Mouse (Mus musculus): ENCODE measurements at regions not wholly inside any gene's neighbourhood (a gene's known extent, or its start where the extent isn't known, plus 50 kb on each side); places are given as distances from the start of the nearest gene placed in this dataset.
A peak's percentile ranks its signal among the peaks of the same experiment; 100 is the strongest.

GRCm38 (mm10) chr9:90701180-90701765, 430.7 kb upstream of the Tbc1d2b start:
- no peak overlapping the region for H3K4me3 ChIP-seq
- ATAC-seq (ENCODE audit: low FRiP score, low read depth), result no peak
- WGBS, result 61% methylated on average over 4 of the region's 4 CpGs
- H3K36me3 ChIP-seq, result no peaks in the 10 kb centered on the region
- no peaks in the 10 kb centered on the region for H3K9me3 ChIP-seq
- H3K4me1 ChIP-seq, result no peaks in the 10 kb centered on the region
- H3K4me2 ChIP-seq (replicated peaks), result no peak overlapping the region
- H3K27me3 ChIP-seq, result no peaks in the 10 kb centered on the region
- H3K27ac ChIP-seq, result no peak overlapping the region
- no peak overlapping the region for H3K9ac ChIP-seq

- no peak for ATAC-seq (ENCODE audit: low FRiP score, low read depth)
- H3K4me1 ChIP-seq, result no peaks in the 10 kb centered on the region
- no peaks in the 10 kb centered on the region for H3K9me3 ChIP-seq
- no peaks in the 10 kb centered on the region for H3K27me3 ChIP-seq
- no peak overlapping the region for H3K4me3 ChIP-seq
- WGBS, result 58% methylated on average over 2 of the region's 2 CpGs
- H3K36me3 ChIP-seq, result no peaks in the 10 kb centered on the region
- H3K9ac ChIP-seq, result no peak overlapping the region
- no peak overlapping the region for H3K27ac ChIP-seq
- H3K4me2 ChIP-seq (replicated peaks), result no peak overlapping the region
These were observed 443.1 kb upstream of the Tbc1d2b start for GRCm38 (mm10) chr9:90713685-90714084.

- H3K4me2 ChIP-seq (replicated peaks), result no peak overlapping the region
- no peak overlapping the region for H3K27ac ChIP-seq
- no peak for ATAC-seq (ENCODE audit: low FRiP score, low read depth)
- H3K9ac ChIP-seq, result no peak overlapping the region
- H3K9me3 ChIP-seq, result no peaks in the 10 kb centered on the region
- H3K4me1 ChIP-seq, result no peaks in the 10 kb centered on the region
- no peaks in the 10 kb centered on the region for H3K27me3 ChIP-seq
- H3K36me3 ChIP-seq, result no peaks in the 10 kb centered on the region
- WGBS, result 85% methylated on average over 4 of the region's 4 CpGs
- no peak overlapping the region for H3K4me3 ChIP-seq
These were observed 460.8 kb upstream of the Tbc1d2b start for GRCm38 (mm10) chr9:90731450-90731849.

- ATAC-seq (ENCODE audit: low FRiP score, low read depth), result no peak
These were observed 486.6 kb upstream of the Tbc1d2b start for GRCm38 (mm10) chr9:90757175-90757574.

GRCm38 (mm10) chr9:90774296-90774695, 503.7 kb upstream of the Tbc1d2b start:
- Histone ChIP-seq H3K27me3 (no peaks in the 10 kb centered on the region), H3K4me2 (replicated peaks) (no peak overlapping the region), H3K4me3 (no peak overlapping the region), H3K9me3 (no peaks in the 10 kb centered on the region), H3K27ac (no peak overlapping the region), H3K36me3 (no peaks in the 10 kb centered on the region), H3K9ac (no peak overlapping the region), H3K4me1 (no peaks in the 10 kb centered on the region)
- no peak for ATAC-seq (ENCODE audit: low FRiP score, low read depth)
- 33% methylated on average over 1 of the region's 1 CpGs for WGBS

More at GRCm38 (mm10) chr9:90757175-90757574, 486.6 kb upstream of the Tbc1d2b start:
- Histone ChIP-seq H3K4me3 (no peak overlapping the region), H3K9ac (no peak overlapping the region), H3K27ac (no peak overlapping the region), H3K4me2 (replicated peaks) (no peak overlapping the region), H3K27me3 (no peaks in the 10 kb centered on the region), H3K9me3 (no peaks in the 10 kb centered on the region), H3K36me3 (no peaks in the 10 kb centered on the region), H3K4me1 (no peaks in the 10 kb centered on the region)
- WGBS, result 65% methylated on average over 3 of the region's 3 CpGs

GRCm38 (mm10) chr9:90789545-90789944, 518.9 kb upstream of the Tbc1d2b start:
- Histone ChIP-seq H3K27ac (no peak overlapping the region), H3K36me3 (no peaks in the 10 kb centered on the region), H3K27me3 (no peaks in the 10 kb centered on the region), H3K4me3 (no peak overlapping the region), H3K9me3 (no peaks in the 10 kb centered on the region), H3K4me1 (no peaks in the 10 kb centered on the region), H3K4me2 (replicated peaks) (no peak overlapping the region), H3K9ac (no peak overlapping the region)
- ATAC-seq (ENCODE audit: low FRiP score, low read depth), result no peak

GRCm38 (mm10) chr9:90791871-90792270, 521.3 kb upstream of the Tbc1d2b start:
- Histone ChIP-seq H3K4me1 (no peaks in the 10 kb centered on the region), H3K4me2 (replicated peaks) (no peak overlapping the region), H3K9ac (no peak overlapping the region), H3K27me3 (no peaks in the 10 kb centered on the region), H3K4me3 (no peak overlapping the region), H3K36me3 (no peaks in the 10 kb centered on the region), H3K27ac (no peak overlapping the region), H3K9me3 (no peaks in the 10 kb centered on the region)
- no peak for ATAC-seq (ENCODE audit: low FRiP score, low read depth)
- WGBS, result 59% methylated on average over 2 of the region's 2 CpGs

GRCm38 (mm10) chr9:90816844-90817243, 545.4 kb upstream of the Zic4 start:
- Histone ChIP-seq H3K9ac (no peak overlapping the region), H3K9me3 (no peaks in the 10 kb centered on the region), H3K4me1 (no peaks in the 10 kb centered on the region), H3K27me3 (no peaks in the 10 kb centered on the region), H3K36me3 (no peaks in the 10 kb centered on the region), H3K27ac (no peak overlapping the region), H3K4me2 (replicated peaks) (no peak overlapping the region), H3K4me3 (no peak overlapping the region)
- 65% methylated on average over 4 of the region's 4 CpGs for WGBS
- no peak for ATAC-seq (ENCODE audit: low FRiP score, low read depth)

- H3K9me3 ChIP-seq, result no peaks in the 10 kb centered on the region
- no peak overlapping the region for H3K27ac ChIP-seq
- H3K4me2 ChIP-seq (replicated peaks), result 0 out of 2 replicates have a peak overlapping the region, but pooled peaks have one; percentile 7
- WGBS, result 59% methylated on average over 4 of the region's 4 CpGs
- H3K4me3 ChIP-seq, result no peak overlapping the region
- no peaks in the 10 kb centered on the region for H3K27me3 ChIP-seq
- no peaks in the 10 kb centered on the region for H3K36me3 ChIP-seq
- no peaks in the 10 kb centered on the region for H3K4me1 ChIP-seq
- no peak overlapping the region for H3K9ac ChIP-seq
- ATAC-seq (ENCODE audit: low FRiP score, low read depth), result no peak
These were observed 538.5 kb upstream of the Zic4 start for GRCm38 (mm10) chr9:90823574-90824280.

- H3K27me3 ChIP-seq, result no peaks in the 10 kb centered on the region
- H3K9me3 ChIP-seq, result no peaks in the 10 kb centered on the region
- no peak for ATAC-seq (ENCODE audit: low FRiP score, low read depth)
- H3K4me3 ChIP-seq, result no peak overlapping the region
- no peak overlapping the region for H3K27ac ChIP-seq
- H3K9ac ChIP-seq, result no peak overlapping the region
- no peak overlapping the region for H3K4me2 ChIP-seq (replicated peaks)
- 85% methylated on average over 3 of the region's 3 CpGs for WGBS
- H3K36me3 ChIP-seq, result no peaks in the 10 kb centered on the region
- H3K4me1 ChIP-seq, result no peaks in the 10 kb centered on the region
These were observed 534.7 kb upstream of the Zic4 start for GRCm38 (mm10) chr9:90827474-90827873.

- H3K27me3 ChIP-seq, result no peaks in the 10 kb centered on the region
- H3K4me2 ChIP-seq (replicated peaks), result no peak overlapping the region
- no peaks in the 10 kb centered on the region for H3K9me3 ChIP-seq
- H3K36me3 ChIP-seq, result no peaks in the 10 kb centered on the region
- no peak overlapping the region for H3K9ac ChIP-seq
- WGBS, result 70% methylated on average over 5 of the region's 5 CpGs
- no peak overlapping the region for H3K4me3 ChIP-seq
- no peak for ATAC-seq (ENCODE audit: low FRiP score, low read depth)
- no peaks in the 10 kb centered on the region for H3K4me1 ChIP-seq
- H3K27ac ChIP-seq, result no peak overlapping the region
These were observed 533.5 kb upstream of the Zic4 start for GRCm38 (mm10) chr9:90828701-90829100.

GRCm38 (mm10) chr9:90830704-90831103, 531.5 kb upstream of the Zic4 start:
- Histone ChIP-seq H3K4me1 (no peaks in the 10 kb centered on the region), H3K36me3 (no peaks in the 10 kb centered on the region), H3K9me3 (no peaks in the 10 kb centered on the region), H3K4me2 (replicated peaks) (no peak overlapping the region), H3K27ac (no peak overlapping the region), H3K4me3 (no peak overlapping the region), H3K27me3 (no peaks in the 10 kb centered on the region), H3K9ac (no peak overlapping the region)
- WGBS, result 42% methylated on average over 4 of the region's 4 CpGs
- peak; percentile 54 for ATAC-seq (ENCODE audit: low FRiP score, low read depth)
